Comparison of ENCODE assay signal across 28 mouse cellular contexts in genomic region chr9:6277526-6277925, GRCm38 (mm10). TPM values are rescaled to one million over a fixed set of nuclear protein-coding genes. Genes with fewer than 3 reads are reported as not detected.
"Had no signal": no experiment of that assay in that cellular context is flagged by ENCODE, and none has a peak within 500 bp of the region (broad histone marks: within the 10 kb centered on the region; RNA-seq: fewer than 3 reads in every experiment).

No protein-coding gene starts in this region.

- H3K36me3 ChIP-seq: intestine, embryonic 15.5 days; limb, embryonic 12.5 days; liver, embryonic 12.5 days; liver, embryonic 15.5 days; lung, embryonic 15.5 days; midbrain, embryonic 13.5 days; neural tube, embryonic 12.5 days; neural tube, embryonic 15.5 days had no signal

- DNase-seq: kidney, adult 11 months; kidney, adult 8-10 months; kidney, postnatal 14 days; kidney, postnatal 4 days; liver; lung, adult 18-20 months; lung, postnatal 10 days; lung, postnatal 4 days; right cerebral cortex, adult 18-20 months; right cerebral cortex, postnatal 14 days; thymus, adult 18-20 months; thymus, postnatal 36 days had no signal

- H3K4me1 ChIP-seq: intestine, embryonic 15.5 days; limb, embryonic 12.5 days; liver, embryonic 12.5 days; liver, embryonic 15.5 days; lung, embryonic 15.5 days; neural tube, embryonic 12.5 days; neural tube, embryonic 15.5 days had no signal

- H3K27ac ChIP-seq: intestine, embryonic 15.5 days; limb, embryonic 12.5 days; liver, embryonic 12.5 days; liver, embryonic 15.5 days; lung, embryonic 15.5 days; midbrain, embryonic 13.5 days; neural tube, embryonic 12.5 days; neural tube, embryonic 15.5 days had no signal

- H3K9me3 ChIP-seq: intestine, embryonic 15.5 days; limb, embryonic 12.5 days; liver, embryonic 12.5 days; liver, embryonic 15.5 days; lung, embryonic 15.5 days; midbrain, embryonic 13.5 days; neural tube, embryonic 12.5 days; neural tube, embryonic 15.5 days had no signal

- H3K9ac ChIP-seq: intestine, embryonic 15.5 days; limb, embryonic 12.5 days; liver, embryonic 12.5 days; liver, embryonic 15.5 days; lung, embryonic 15.5 days; midbrain, embryonic 13.5 days; neural tube, embryonic 12.5 days; neural tube, embryonic 15.5 days had no signal

- ATAC-seq: intestine, embryonic 15.5 days; liver, embryonic 12.5 days; midbrain, embryonic 13.5 days had no signal

- H3K4me3 ChIP-seq: intestine, embryonic 15.5 days; limb, embryonic 12.5 days; liver, embryonic 12.5 days; liver, embryonic 15.5 days; lung, embryonic 15.5 days; midbrain, embryonic 13.5 days; neural tube, embryonic 12.5 days; neural tube, embryonic 15.5 days had no signal

- H3K4me2 ChIP-seq: intestine, embryonic 15.5 days; limb, embryonic 12.5 days; liver, embryonic 12.5 days; liver, embryonic 15.5 days; lung, embryonic 15.5 days; midbrain, embryonic 13.5 days; neural tube, embryonic 12.5 days; neural tube, embryonic 15.5 days had no signal

- H3K27me3 ChIP-seq: intestine, embryonic 15.5 days; limb, embryonic 12.5 days; liver, embryonic 12.5 days; liver, embryonic 15.5 days; lung, embryonic 15.5 days; midbrain, embryonic 13.5 days; neural tube, embryonic 12.5 days; neural tube, embryonic 15.5 days had no signal

RNA-seq across cellular contexts. Expression of gene Ddi1, which starts 7.9 kb away (rescaled TPM):
- total RNA-seq: layer of hippocampus, adult 18-20 months; layer of hippocampus, postnatal 14 days; left cerebral cortex, adult 18-20 months; left cerebral cortex, postnatal 25 days; megakaryocyte progenitor cell, adult 5-6 weeks; midbrain, postnatal 0 days had no signal
- polyA plus RNA-seq: liver, embryonic 15.5 days; midbrain, postnatal 0 days; spleen, adult 2 months; urinary bladder, adult 2 months had no signal
